Mouse (Mus musculus): ENCODE measurements around the gene Fam71e1. TPM values are rescaled to one million over a fixed set of nuclear protein-coding genes. Genes with fewer than 3 reads are reported as not detected.

The Fam71e1 gene
- polyA plus RNA-seq, 1 experiment: 7.3 TPM

DNA sequence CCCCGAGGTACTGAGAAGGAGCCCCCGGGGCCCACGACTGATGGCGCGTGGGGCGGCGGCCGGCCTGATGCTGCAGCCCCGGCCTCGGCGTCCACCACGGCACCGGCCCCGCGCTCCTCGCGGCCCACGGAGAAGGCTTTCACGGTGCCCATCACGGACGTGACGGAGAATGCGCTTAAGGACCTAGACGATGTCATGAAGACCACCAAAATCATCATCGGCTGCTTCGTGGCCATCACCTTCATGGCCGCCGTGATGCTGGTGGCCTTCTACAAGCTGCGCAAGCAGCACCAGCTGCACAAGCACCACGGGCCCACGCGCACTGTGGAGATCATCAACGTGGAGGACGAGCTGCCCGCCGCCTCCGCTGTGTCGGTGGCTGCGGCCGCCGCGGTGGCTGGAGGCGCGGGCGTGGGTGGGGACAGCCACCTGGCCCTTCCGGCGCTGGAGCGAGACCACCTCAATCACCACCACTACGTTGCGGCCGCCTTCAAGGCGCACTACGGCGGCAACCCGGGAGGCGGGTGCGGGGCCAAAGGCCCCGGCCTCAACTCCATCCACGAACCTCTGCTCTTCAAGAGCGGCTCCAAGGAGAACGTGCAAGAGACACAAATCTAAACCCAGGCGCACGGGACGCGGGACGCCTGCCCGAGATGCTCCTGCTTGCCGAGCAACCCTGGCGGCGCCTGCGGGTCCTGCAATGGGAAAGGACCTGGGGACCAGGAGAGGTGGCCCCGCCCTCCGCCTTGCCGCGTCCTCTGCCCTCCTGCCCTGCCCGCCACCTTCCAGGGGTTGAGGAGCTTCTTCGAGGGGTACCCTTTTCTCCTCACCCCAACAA lies 33.9 kb upstream of the Fam71e1 start:
- whole genome bisulfite sequencing: 17% methylated on average over 63 of the region's 77 CpGs
- H3K36me3 ChIP-seq (ENCODE audit: control insufficient read depth, insufficient read depth, low read length): no peaks in the 10 kb centered on the region
- H3K4me3 ChIP-seq (ENCODE audit: extremely low read depth, insufficient read depth, insufficient read length): no peak overlapping the region
- no peak overlapping the region for H3K27ac ChIP-seq (ENCODE audit: insufficient read depth, low read length)
- no peaks in the 10 kb centered on the region for H3K4me1 ChIP-seq (ENCODE audit: control insufficient read depth, insufficient read depth, insufficient read length)
- H3K27me3 ChIP-seq (ENCODE audit: control insufficient read depth, insufficient read depth, low read length): peaks cover 8% of the 10 kb centered on the region; the same call in 1 of the 2 replicates
- no peak for DNase-seq (ENCODE audit: low read depth in 1 of 2, low spot score in 2 of 2)
- no peak for TF ChIP-seq CTCF (IDR thresholded peaks at IDR 0.05; ENCODE audit: extremely low read depth, insufficient read depth, insufficient read length, insufficient replicate concordance)
- no peak for TF ChIP-seq POLR2A (IDR thresholded peaks at IDR 0.05; ENCODE audit: low read depth, low read length)

DNA sequence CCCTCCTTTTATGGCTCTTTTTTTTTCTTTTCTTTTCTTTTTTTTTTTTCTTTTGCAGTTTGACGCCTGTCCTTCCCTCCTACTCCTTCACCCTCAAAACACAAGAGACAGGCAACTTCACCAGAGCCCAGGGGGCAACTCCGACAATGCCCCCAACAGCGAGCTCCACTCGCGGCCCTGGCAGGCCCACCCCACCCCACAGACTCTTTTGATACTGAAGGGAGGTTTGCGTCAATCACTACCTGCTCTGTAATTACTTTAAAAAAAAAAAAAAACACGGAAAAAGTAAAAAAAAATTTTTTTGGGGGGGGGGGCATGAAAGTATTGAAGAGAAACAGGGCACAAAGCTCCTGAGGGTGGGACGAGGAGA lies 33.3 kb upstream of the Fam71e1 start:
- 33% methylated on average over 8 of the region's 8 CpGs for whole genome bisulfite sequencing
- no peak for TF ChIP-seq POLR2A (IDR thresholded peaks at IDR 0.05; ENCODE audit: low read depth, low read length)
- Histone ChIP-seq H3K27ac (ENCODE audit: insufficient read depth, low read length) (no peak overlapping the region), H3K4me3 (ENCODE audit: extremely low read depth, insufficient read depth, insufficient read length) (no peak overlapping the region), H3K4me1 (ENCODE audit: control insufficient read depth, insufficient read depth, insufficient read length) (no peaks in the 10 kb centered on the region), H3K36me3 (ENCODE audit: control insufficient read depth, insufficient read depth, low read length) (no peaks in the 10 kb centered on the region), H3K27me3 (ENCODE audit: control insufficient read depth, insufficient read depth, low read length) (peaks cover 8% of the 10 kb centered on the region; the same call in 1 of the 2 replicates)
- no peak for DNase-seq (ENCODE audit: low read depth in 1 of 2, low spot score in 2 of 2)

GRCm38 (mm10) chr7:44463556-44464225 lies 32.7 kb upstream of the Fam71e1 start:
- no peak for TF ChIP-seq CTCF (IDR thresholded peaks at IDR 0.05; ENCODE audit: extremely low read depth, insufficient read depth, insufficient read length, insufficient replicate concordance)
- no peak for TF ChIP-seq POLR2A (IDR thresholded peaks at IDR 0.05; ENCODE audit: low read depth, low read length)
- no peak for DNase-seq (ENCODE audit: low read depth in 1 of 2, low spot score in 2 of 2)
- Histone ChIP-seq H3K4me1 (ENCODE audit: control insufficient read depth, insufficient read depth, insufficient read length) (0 out of 2 replicates have a peak, but pooled peaks cover 4% of the 10 kb centered on the region), H3K27ac (ENCODE audit: insufficient read depth, low read length) (no peak overlapping the region), H3K4me3 (ENCODE audit: extremely low read depth, insufficient read depth, insufficient read length) (no peak overlapping the region), H3K27me3 (ENCODE audit: control insufficient read depth, insufficient read depth, low read length) (peaks cover 8% of the 10 kb centered on the region; the same call in 1 of the 2 replicates), H3K36me3 (ENCODE audit: control insufficient read depth, insufficient read depth, low read length) (no peaks in the 10 kb centered on the region)
- WGBS: 72% methylated on average over 10 of the region's 10 CpGs

DNA sequence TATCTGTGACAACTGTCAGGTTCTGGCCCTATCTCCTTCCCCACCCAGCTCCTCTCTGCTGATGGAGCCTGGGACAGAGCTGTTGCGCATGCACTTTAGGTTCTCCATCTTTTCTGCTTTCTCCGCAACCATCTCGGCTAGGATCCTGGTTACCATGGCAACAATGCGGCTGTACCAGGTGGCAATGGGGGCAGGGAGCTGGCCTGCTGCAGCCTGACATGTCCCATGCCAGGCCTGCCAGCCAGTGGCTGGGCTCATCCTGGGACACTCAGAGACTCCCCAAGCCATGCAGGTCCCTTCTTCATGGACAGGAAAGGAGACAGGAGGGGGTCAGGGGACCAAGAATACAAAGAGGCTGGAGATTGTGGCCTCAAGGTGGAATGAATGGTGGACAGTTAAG lies 31.9 kb upstream of the Fam71e1 start:
- TF ChIP-seq POLR2A (IDR thresholded peaks at IDR 0.05; ENCODE audit: low read depth, low read length): no peak
- TF ChIP-seq CTCF (IDR thresholded peaks at IDR 0.05; ENCODE audit: extremely low read depth, insufficient read depth, insufficient read length, insufficient replicate concordance): no peak
- DNase-seq (ENCODE audit: low read depth in 1 of 2, low spot score in 2 of 2): no peak
- Histone ChIP-seq H3K36me3 (ENCODE audit: control insufficient read depth, insufficient read depth, low read length) (no peaks in the 10 kb centered on the region), H3K27ac (ENCODE audit: insufficient read depth, low read length) (no peak overlapping the region), H3K4me3 (ENCODE audit: extremely low read depth, insufficient read depth, insufficient read length) (no peak overlapping the region), H3K4me1 (ENCODE audit: control insufficient read depth, insufficient read depth, insufficient read length) (0 out of 2 replicates have a peak, but pooled peaks cover 4% of the 10 kb centered on the region), H3K27me3 (ENCODE audit: control insufficient read depth, insufficient read depth, low read length) (peaks cover 8% of the 10 kb centered on the region; the same call in 1 of the 2 replicates)
- 41% methylated on average over 4 of the region's 4 CpGs for WGBS

- Histone ChIP-seq H3K4me3 (ENCODE audit: extremely low read depth, insufficient read depth, insufficient read length) (no peak within 1 kb of the TSS), H3K4me1 (ENCODE audit: control insufficient read depth, insufficient read depth, insufficient read length) (0 out of 2 replicates have a peak, but pooled peaks cover 4% of the 10 kb centered on the region), H3K27ac (ENCODE audit: insufficient read depth, low read length) (no peak within 1 kb of the TSS), H3K27me3 (ENCODE audit: control insufficient read depth, insufficient read depth, low read length) (peaks cover 8% of the 10 kb centered on the region; the same call in 1 of the 2 replicates), H3K36me3 (ENCODE audit: control insufficient read depth, insufficient read depth, low read length) (no peaks in the 10 kb centered on the region)
- no peak for DNase-seq (ENCODE audit: low read depth in 1 of 2, low spot score in 2 of 2)
- no peak for TF ChIP-seq POLR2A (IDR thresholded peaks at IDR 0.05; ENCODE audit: low read depth, low read length)
- TF ChIP-seq CTCF (IDR thresholded peaks at IDR 0.05; ENCODE audit: extremely low read depth, insufficient read depth, insufficient read length, insufficient replicate concordance): no peak
- 73% methylated on average over 2 of the region's 2 CpGs for WGBS
Measured at GRCm38 (mm10) chr7:44465111-44465510, 31.3 kb upstream of the Fam71e1 start, which contains the start of gene Aspdh. Gene Aspdh, plus strand, starts transcription at chr7:44465391.

- TF ChIP-seq CTCF (IDR thresholded peaks at IDR 0.05; ENCODE audit: extremely low read depth, insufficient read depth, insufficient read length, insufficient replicate concordance) (no peak), POLR2A (IDR thresholded peaks at IDR 0.05; ENCODE audit: low read depth, low read length) (no peak)
- Histone ChIP-seq H3K36me3 (ENCODE audit: control insufficient read depth, insufficient read depth, low read length) (no peaks in the 10 kb centered on the region), H3K27ac (ENCODE audit: insufficient read depth, low read length) (no peak overlapping the region), H3K4me1 (ENCODE audit: control insufficient read depth, insufficient read depth, insufficient read length) (0 out of 2 replicates have a peak, but pooled peaks cover 4% of the 10 kb centered on the region), H3K4me3 (ENCODE audit: extremely low read depth, insufficient read depth, insufficient read length) (no peak overlapping the region), H3K27me3 (ENCODE audit: control insufficient read depth, insufficient read depth, low read length) (peaks cover 8% of the 10 kb centered on the region; the same call in 1 of the 2 replicates)
- WGBS: 85% methylated on average over 10 of the region's 10 CpGs
- no peak for DNase-seq (ENCODE audit: low read depth in 1 of 2, low spot score in 2 of 2)
Measured at GRCm38 (mm10) chr7:44466006-44466887, 30.1 kb upstream of the Fam71e1 start.

Data from spleen, adult 2 months (tissue).